Mouse (Mus musculus) thymus, postnatal 14 days (tissue): ENCODE data around the gene Rpl29.

Experiments used
- DNase-seq: peaks from one replicate; pipeline ENCODE4 v3.0.0; 2021

The Rpl29 gene

GRCm38 (mm10) chr9:106429221-106430014 is at the start of gene Rpl29:
Gene Rpl29 (plus strand): TSS chr9:106429454.
- peak; percentile 96 for DNase-seq

DNA sequence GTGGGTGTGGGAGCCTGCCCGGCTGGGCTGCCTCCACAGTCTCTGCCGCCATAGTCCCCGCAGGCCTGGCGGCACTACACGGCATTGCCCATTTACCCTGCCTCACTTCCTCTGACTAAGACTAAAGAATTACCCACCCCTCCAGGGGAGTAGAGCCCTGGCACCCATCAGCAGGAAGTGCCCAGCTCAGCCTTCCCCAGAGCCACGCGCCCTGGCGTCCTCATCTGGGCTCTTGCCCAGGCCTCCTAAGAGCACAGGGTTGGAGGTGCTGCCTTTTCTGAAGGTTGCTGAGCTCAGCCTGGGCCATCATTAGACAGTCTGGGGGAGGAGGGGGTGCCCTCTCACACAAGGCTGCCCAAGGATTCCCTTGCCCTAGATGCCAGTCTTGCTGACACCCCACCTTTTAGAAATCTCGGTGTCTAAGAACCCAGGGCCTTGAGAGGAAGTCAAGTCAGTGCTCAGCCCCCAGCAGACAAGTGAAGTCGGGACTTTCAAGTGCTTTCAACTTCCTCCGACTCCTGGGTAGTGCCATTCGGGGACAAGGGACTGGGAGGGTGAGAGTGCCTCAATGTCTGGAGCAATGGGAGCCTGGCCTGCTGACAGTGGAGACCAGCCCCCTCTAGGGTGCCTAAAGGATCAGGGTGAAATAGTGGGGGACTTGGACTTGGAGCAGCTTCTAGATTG is 42.9 kb upstream of the Rpl29 start:
- DNase-seq, result no peak

DNA sequence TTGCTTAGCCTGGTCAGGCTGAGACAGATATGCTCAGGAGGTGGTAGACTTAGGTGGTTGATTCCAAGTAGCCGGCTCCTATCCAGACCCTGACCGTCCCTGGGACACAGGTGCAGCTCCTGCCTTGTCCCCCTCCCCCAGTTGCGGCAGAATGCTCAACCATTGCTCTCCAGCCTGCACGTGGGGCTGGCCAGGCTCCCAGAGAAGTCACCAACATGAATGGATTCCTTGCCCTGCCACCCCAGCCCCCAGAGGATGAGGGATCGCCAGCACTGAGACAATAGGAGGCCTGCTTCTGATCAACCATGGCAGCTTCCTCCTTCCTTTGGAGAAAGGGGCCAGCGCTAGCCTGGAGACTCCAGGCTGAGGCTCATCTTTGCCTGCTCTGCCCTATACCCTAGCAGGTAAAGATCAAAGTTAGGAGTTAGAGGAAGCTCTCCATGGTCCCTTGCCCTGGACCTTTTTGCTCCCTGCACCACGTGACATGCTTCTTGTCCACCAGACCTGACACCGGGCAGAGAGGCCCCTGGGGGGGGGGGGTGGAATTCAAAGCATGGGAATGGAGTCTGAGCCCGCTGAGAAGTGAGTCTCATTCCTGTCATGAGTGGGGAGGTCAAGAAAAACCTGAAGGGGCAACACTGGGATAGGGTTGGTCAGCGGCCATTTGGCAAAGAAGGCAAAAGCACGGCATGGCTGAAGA is 36.3 kb upstream of the Rpl29 start:
- DNase-seq, result no peak

- DNase-seq, result no peak
Measured at GRCm38 (mm10) chr9:106393548-106393947, 35.7 kb upstream of the Rpl29 start.

DNA sequence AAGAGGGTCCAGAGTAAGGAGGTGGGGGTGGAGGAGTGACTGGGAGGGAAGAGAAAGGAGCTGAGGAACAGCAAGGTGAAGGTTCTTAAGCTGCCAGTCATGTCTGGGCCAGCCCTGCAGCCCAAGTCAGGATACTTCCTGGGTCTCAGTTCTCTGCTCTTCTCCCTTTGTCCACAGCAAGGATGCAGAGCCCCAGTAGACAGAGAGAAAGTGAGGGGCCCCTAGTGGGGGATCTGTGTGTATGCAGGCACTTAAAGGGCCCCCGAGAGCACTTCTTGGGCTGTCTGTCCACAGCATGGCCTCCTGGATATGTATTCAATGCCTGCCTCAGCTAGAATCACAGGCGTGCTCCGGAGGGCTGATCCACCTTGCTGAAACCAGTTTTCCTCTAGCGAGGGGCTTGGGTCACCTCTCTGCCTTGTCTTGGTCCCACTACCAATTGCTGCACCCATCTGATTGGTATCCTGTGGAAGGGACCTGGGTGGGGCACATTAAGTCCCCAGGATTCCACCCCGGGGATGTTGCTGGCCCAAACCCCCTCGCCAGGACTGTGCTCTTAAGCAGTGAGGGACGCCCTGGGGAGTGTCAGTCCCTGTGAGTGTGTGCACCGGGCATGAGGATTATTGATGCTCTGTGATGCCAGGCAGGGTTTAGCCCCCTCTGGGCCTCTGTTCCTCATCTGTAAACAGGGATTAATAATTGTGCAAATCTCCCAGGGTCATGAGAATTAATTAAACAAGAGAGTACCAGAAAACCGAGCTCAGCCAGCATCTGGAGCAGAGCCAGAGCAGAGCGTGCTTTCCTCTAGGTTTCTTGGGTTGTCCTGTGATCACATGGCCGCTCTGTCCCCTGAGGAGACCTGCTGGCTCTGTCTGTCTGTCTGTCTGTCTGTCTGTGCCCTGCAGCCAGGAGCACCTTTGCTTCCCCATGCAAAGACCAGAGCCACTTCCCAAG is 34.3 kb upstream of the Rpl29 start:
- DNase-seq, result peak; percentile 61

GRCm38 (mm10) chr9:106397733-106398132 is 31.5 kb upstream of the Rpl29 start:
- DNase-seq, result no peak

- no peak for DNase-seq
Measured at GRCm38 (mm10) chr9:106398667-106399311, 30.5 kb upstream of the Rpl29 start.

DNA sequence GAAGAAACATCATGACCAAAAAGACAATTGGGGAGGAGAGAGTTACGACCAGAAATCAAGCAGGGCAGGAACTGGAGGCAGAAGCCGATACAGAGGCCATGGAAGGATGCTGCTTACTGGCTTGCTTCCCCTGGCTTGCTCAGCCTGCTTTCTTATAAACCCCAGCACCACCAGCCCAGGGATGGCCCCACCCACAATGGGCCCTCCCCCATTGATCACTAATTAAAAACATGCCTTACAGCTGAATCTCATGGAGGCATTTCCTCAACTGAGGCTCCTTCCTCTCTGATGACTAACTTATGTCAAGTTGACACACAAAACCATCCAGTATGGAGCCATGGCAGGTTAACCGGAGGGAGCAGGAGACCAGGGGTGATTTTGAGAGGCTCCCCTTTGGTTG is 29.4 kb upstream of the Rpl29 start:
- DNase-seq, result no peak

- no peak for DNase-seq
Measured at GRCm38 (mm10) chr9:106402149-106402548, 27.1 kb upstream of the Rpl29 start.

DNA sequence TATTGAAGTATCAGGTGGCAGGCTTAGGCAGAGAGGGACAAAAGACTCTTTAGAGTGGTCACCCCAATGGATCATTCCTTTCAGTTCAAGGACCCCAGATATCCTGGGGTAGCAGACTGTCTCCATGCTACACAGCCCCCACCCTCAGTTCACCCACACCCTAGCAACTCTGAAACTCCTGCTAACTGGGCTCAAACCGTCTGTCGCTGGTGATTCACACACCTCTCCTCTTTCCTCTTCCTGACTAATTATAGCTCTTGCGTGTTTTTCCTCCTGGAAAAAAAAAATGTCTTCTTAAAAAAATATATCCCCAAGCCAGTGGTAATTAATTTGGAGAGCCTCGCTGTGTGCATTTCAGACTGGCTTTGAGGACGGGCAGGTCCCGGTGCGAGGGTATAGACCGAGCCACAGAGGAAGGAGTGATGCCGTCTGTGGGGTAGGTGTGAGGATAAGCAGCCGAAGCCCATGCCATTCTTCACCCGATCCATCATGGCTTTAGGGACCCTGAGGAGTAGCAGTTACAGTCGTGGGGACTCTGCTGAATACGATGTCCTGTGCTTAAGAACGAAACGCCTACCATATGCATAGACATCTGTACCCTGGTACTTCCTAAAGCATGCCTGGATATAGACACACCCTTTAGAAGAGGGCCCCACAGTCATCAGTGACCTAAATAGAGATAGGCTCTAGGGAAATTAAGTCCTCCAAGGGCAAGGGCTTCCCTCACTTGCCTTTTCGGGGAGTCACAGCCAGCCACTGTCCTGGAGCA is 26.5 kb upstream of the Rpl29 start:
- DNase-seq, result no peak

GRCm38 (mm10) chr9:106405275-106405674 is 24.0 kb upstream of the Rpl29 start:
- DNase-seq, result no peak

- no peak for DNase-seq
Measured at GRCm38 (mm10) chr9:106406443-106407078, 22.7 kb upstream of the Rpl29 start.

- no peak for DNase-seq
Measured at GRCm38 (mm10) chr9:106409096-106409495, 20.2 kb upstream of the Rpl29 start.

DNA sequence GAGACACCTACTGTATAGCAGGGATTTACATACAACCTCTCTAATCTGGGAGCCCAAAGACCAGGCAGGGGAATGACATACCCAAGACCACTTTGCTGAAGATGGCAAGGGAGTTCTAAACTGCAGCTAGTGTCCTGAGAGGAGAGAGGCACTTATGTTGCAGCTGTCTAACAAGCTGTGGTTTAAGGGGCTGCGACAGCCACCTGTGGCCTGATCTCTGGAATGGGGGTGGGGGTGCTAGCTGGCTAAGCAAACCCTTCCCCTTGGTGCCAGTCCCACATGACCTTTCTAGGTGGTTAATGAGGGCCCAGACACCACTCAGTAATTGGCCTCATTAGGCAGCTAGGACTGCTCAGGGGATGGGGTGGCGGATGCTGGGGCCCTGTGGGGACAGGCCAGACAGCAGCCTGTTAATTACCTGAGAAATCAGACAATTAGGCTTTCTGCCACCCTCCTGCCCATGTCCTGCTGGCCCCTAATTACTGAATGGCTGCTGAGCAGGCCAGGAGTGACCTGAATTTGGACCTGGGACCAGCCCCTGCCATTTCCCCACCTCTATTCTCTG is 19.1 kb upstream of the Rpl29 start:
- no peak for DNase-seq

- no peak for DNase-seq
Measured at GRCm38 (mm10) chr9:106411091-106411594, 18.1 kb upstream of the Rpl29 start.

DNA sequence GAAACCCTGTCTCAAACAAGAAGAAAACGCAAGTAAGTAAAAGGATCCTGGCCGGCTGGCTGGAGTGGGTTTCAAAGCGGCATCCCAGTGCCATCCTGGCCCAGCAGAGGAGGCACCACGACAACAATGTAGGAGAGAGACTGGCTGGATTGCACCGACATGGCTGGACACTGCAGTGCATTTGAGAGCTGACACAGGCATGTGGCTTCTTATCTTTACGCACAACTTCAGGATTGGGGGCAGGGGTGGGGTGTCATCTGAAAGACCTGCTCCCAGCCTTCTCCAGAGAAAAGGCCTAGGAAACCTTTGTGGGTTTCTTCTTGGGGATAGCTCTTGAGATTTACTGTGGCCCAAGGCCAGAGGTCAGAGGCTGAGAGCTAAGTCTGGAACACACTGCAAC is 17.5 kb upstream of the Rpl29 start:
- no peak for DNase-seq

DNA sequence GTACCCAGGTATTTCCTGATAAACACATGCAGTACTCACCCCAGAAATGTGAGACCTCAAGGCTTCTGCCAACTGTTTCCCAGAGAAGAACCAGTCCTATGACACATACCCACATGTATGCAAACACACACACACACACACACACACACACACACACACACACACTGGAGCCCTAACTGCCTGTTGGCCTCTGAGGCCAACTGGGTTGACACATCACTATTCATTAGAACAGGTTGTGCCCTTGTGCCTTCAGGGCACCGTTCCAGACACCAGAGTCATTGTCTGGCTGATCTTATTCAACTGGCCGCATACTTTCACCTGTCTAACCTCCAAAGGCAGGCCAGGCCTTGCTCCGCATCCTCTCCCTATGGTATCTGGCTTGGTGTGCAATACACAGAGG is 17.0 kb upstream of the Rpl29 start:
- no peak for DNase-seq

GRCm38 (mm10) chr9:106413606-106414005 is 15.6 kb upstream of the Rpl29 start:
- DNase-seq, result no peak

- no peak for DNase-seq
Measured at GRCm38 (mm10) chr9:106416826-106417225, 12.4 kb upstream of the Rpl29 start.
